Mouse (Mus musculus) B cell, adult 2 months (primary cell): ENCODE results near the gene Adad1.

Experiments used
- DNase-seq, 2 experiments: peaks; one replicate each; pipeline ENCODE4 v3.0.0; 2022

The Adad1 gene

GRCm38 (mm10) chr3:37063406-37063805, at the start of gene Adad1:
Adad1 (plus strand) TSS chr3:37063527.
- no peak for DNase-seq

- DNase-seq: no peak
Observed at GRCm38 (mm10) chr3:37037979-37038378, 25.3 kb upstream of the Adad1 start.

- no peak for DNase-seq
Observed at GRCm38 (mm10) chr3:37039811-37040210, 23.5 kb upstream of the Adad1 start.

- no peak for DNase-seq
Observed at GRCm38 (mm10) chr3:37051491-37051890, 11.8 kb upstream of the Adad1 start.

GRCm38 (mm10) chr3:37073211-37073610, 9.9 kb downstream of the Adad1 start:
- DNase-seq: peak; percentile 7 to 10

GRCm38 (mm10) chr3:37084860-37085259, 21.5 kb downstream of the Adad1 start:
- DNase-seq: no peak

GRCm38 (mm10) chr3:37090721-37091120, 27.4 kb downstream of the Adad1 start:
- no peak for DNase-seq

GRCm38 (mm10) chr3:37125655-37126054, 62.3 kb downstream of the Adad1 start, which contains the start of gene Il2:
Il2 (minus strand) TSS chr3:37125959.
- no peak for DNase-seq

GRCm38 (mm10) chr3:37126162-37126561, 62.8 kb downstream of the Adad1 start:
- DNase-seq: no peak

GRCm38 (mm10) chr3:37128269-37128668, 64.9 kb downstream of the Adad1 start:
- no peak for DNase-seq

GRCm38 (mm10) chr3:37129063-37129462, 65.7 kb downstream of the Adad1 start:
- DNase-seq: no peak

GRCm38 (mm10) chr3:37137231-37137630, 73.9 kb downstream of the Adad1 start:
- no peak for DNase-seq

GRCm38 (mm10) chr3:37139192-37139591, 75.9 kb downstream of the Adad1 start:
- DNase-seq: no peak

- DNase-seq: no peak
Observed at GRCm38 (mm10) chr3:37140168-37140906, 77.0 kb downstream of the Adad1 start.

- DNase-seq: no peak
Observed at GRCm38 (mm10) chr3:37141827-37142226, 78.5 kb downstream of the Adad1 start.

GRCm38 (mm10) chr3:37144979-37145378, 81.7 kb downstream of the Adad1 start:
- no peak for DNase-seq

GRCm38 (mm10) chr3:37146406-37146805, 83.1 kb downstream of the Adad1 start:
- no peak for DNase-seq

- DNase-seq: no peak
Observed at GRCm38 (mm10) chr3:37146810-37147209, 83.5 kb downstream of the Adad1 start.

- peak; percentile 25 to 28 for DNase-seq
Observed at GRCm38 (mm10) chr3:37152274-37152673, 88.9 kb downstream of the Adad1 start.

GRCm38 (mm10) chr3:37153004-37153403, 89.7 kb downstream of the Adad1 start:
- DNase-seq: peak; percentile 8 to 14

GRCm38 (mm10) chr3:37154396-37154795, 91.1 kb downstream of the Adad1 start:
- DNase-seq: no peak

- no peak for DNase-seq
Observed at GRCm38 (mm10) chr3:37157082-37157481, 93.8 kb downstream of the Adad1 start.

- DNase-seq: no peak
Observed at GRCm38 (mm10) chr3:37158246-37158645, 94.9 kb downstream of the Adad1 start.

- DNase-seq: no peak
Observed at GRCm38 (mm10) chr3:37161096-37161495, 97.8 kb downstream of the Adad1 start.

- DNase-seq: no peak
Observed at GRCm38 (mm10) chr3:37169283-37169682, 106.0 kb downstream of the Adad1 start.
